Mouse (Mus musculus) embryonic fibroblast, embryonic 13.5 days (primary cell): ENCODE data around the gene Lrrc51. TPM values are rescaled to one million over a fixed set of nuclear protein-coding genes. Genes with fewer than 3 reads are reported as not detected.

ENCODE experiments used
- H3K27ac ChIP-seq: 2 replicates; pipeline ENCODE4 v1.5.1; 2012; ENCODE audit warnings: low read length, control low read depth, inconsistent platforms; ENCODE audit not compliant: insufficient read depth
- H3K4me1 ChIP-seq: 2 replicates; pipeline ENCODE4 v1.6.1; 2011; ENCODE audit warnings: low read length; ENCODE audit not compliant: control insufficient read depth, insufficient read depth
- H3K4me3 ChIP-seq: 2 replicates; pipeline ENCODE4 v1.5.1; 2011; ENCODE audit warnings: mild to moderate bottlenecking, control low read depth, low read length; ENCODE audit not compliant: insufficient read depth
- CTCF ChIP-seq: IDR thresholded peaks from 2 replicates; pipeline ENCODE4 v1.5.1; 2011; ENCODE audit warnings: mild to moderate bottlenecking, control low read depth, low read length, moderate library complexity, borderline replicate concordance; ENCODE audit not compliant: insufficient read depth
- POLR2A ChIP-seq: IDR thresholded peaks from 2 replicates; pipeline ENCODE4 v1.6.1; 2011; ENCODE audit warnings: low read depth, mild to moderate bottlenecking, control low read depth, low read length, moderate library complexity
- polyA plus RNA-seq: library from polyadenylated mRNA; stranded (reverse); fragments of >200 nt; gene quantifications from 2 replicates; pipeline ENCODE4 v1.2.4, GENCODE M21; 2011; ENCODE audit warnings: low read depth; ENCODE audit not compliant: missing spikeins, insufficient read length

Gene Lrrc51
- polyA plus RNA-seq, 1 experiment: 6.0 TPM

- Histone ChIP-seq H3K4me3 (no peak within 1 kb of the TSS), H3K27ac (no peak within 1 kb of the TSS), H3K4me1 (no peaks in the 10 kb centered on the region; the same call in 1 of the 2 replicates)
- TF ChIP-seq POLR2A (no peak), CTCF (no peak)
These were observed 63.1 kb downstream of the Lrrc51 start, which contains the start of gene Folr1 for GRCm38 (mm10) chr7:101870629-101871028. Folr1 (minus strand) TSS chr7:101870788.

GRCm38 (mm10) chr7:101869163-101869500 is 64.6 kb downstream of the Lrrc51 start:
- Histone ChIP-seq H3K27ac (no peak overlapping the region), H3K4me1 (no peaks in the 10 kb centered on the region; the same call in 1 of the 2 replicates), H3K4me3 (no peak overlapping the region)
- TF ChIP-seq POLR2A (no peak), CTCF (no peak)

- Histone ChIP-seq H3K27ac (no peak overlapping the region), H3K4me3 (no peak overlapping the region), H3K4me1 (no peaks in the 10 kb centered on the region; the same call in 1 of the 2 replicates)
- no peak for TF ChIP-seq POLR2A
- TF ChIP-seq CTCF: no peak
These were observed 65.2 kb downstream of the Lrrc51 start for GRCm38 (mm10) chr7:101868241-101869162.

GRCm38 (mm10) chr7:101867482-101867881 is 66.2 kb downstream of the Lrrc51 start:
- no peak for TF ChIP-seq CTCF
- TF ChIP-seq POLR2A: no peak
- no peaks in the 10 kb centered on the region; the same call in 1 of the 2 replicates for H3K4me1 ChIP-seq
- H3K27ac ChIP-seq: no peak overlapping the region
- H3K4me3 ChIP-seq: no peak overlapping the region

GRCm38 (mm10) chr7:101866491-101867265 is 67.0 kb downstream of the Lrrc51 start:
- Histone ChIP-seq H3K27ac (no peak overlapping the region), H3K4me1 (no peaks in the 10 kb centered on the region; the same call in 1 of the 2 replicates), H3K4me3 (no peak overlapping the region)
- TF ChIP-seq POLR2A (no peak), CTCF (no peak)

GRCm38 (mm10) chr7:101863415-101863814 is 70.3 kb downstream of the Lrrc51 start, which contains the start of gene Anapc15:
Anapc15 (plus strand) TSS chr7:101863715.
- H3K27ac ChIP-seq: no peak within 1 kb of the TSS
- no peak for TF ChIP-seq POLR2A
- TF ChIP-seq CTCF: no peak
- H3K4me3 ChIP-seq: no peak within 1 kb of the TSS
- H3K4me1 ChIP-seq: no peaks in the 10 kb centered on the region; the same call in 1 of the 2 replicates

Other genes with a start within 250 kb of the Lrrc51 start
- not detected in 2 replicates for gene Phox2a, start 115.6 kb downstream of the Lrrc51 start, polyA plus RNA-seq
- gene Inppl1, start 95.7 kb downstream of the Lrrc51 start, polyA plus RNA-seq: 61.7 and 73.8 TPM in 2 replicates
- gene Folr2, start 76.7 kb downstream of the Lrrc51 start, polyA plus RNA-seq: 0.74 TPM in 1 of 2 replicates, not detected in the other
- 43.2 and 47.1 TPM in 2 replicates for gene Anapc15, start 70.2 kb downstream of the Lrrc51 start, polyA plus RNA-seq
- 0.56 and 1.5 TPM in 2 replicates for gene Folr1, start 63.1 kb downstream of the Lrrc51 start, polyA plus RNA-seq
- 132 and 151 TPM in 2 replicates for gene Lamtor1, start 28.0 kb downstream of the Lrrc51 start, polyA plus RNA-seq
- gene Tomt, start 27.5 kb downstream of the Lrrc51 start, polyA plus RNA-seq: not detected in 2 replicates
- gene Numa1, start 216 bp upstream of the Lrrc51 start, polyA plus RNA-seq: 110 and 128 TPM in 2 replicates
- 4.1 and 6.3 TPM in 2 replicates for gene Il18bp, start 84.8 kb upstream of the Lrrc51 start, polyA plus RNA-seq
- 44.9 and 48.4 TPM in 2 replicates for gene Rnf121, start 131.6 kb upstream of the Lrrc51 start, polyA plus RNA-seq
- 10.7 and 18.4 TPM in 2 replicates for gene Xndc1, start 131.6 kb upstream of the Lrrc51 start, polyA plus RNA-seq
- 0.37 and 0.93 TPM in 2 replicates for gene Xntrpc, start 131.8 kb upstream of the Lrrc51 start, polyA plus RNA-seq
- not detected in 2 replicates for gene Trpc2, start 149.2 kb upstream of the Lrrc51 start, polyA plus RNA-seq
- gene Art1, start 167.8 kb upstream of the Lrrc51 start, polyA plus RNA-seq: not detected in 2 replicates
- gene Art5, start 175.6 kb upstream of the Lrrc51 start, polyA plus RNA-seq: 0.72 TPM in 1 of 2 replicates, not detected in the other
- not detected in 2 replicates for gene Chrna10, start 182.9 kb upstream of the Lrrc51 start, polyA plus RNA-seq